Mouse (Mus musculus): ENCODE results near the gene Arfgef2. TPM values are rescaled to one million over a fixed set of nuclear protein-coding genes. Genes with fewer than 3 reads are reported as not detected.

The Arfgef2 gene
- total RNA-seq, 2 experiments from 2014 or later, result 59.0 to 59.3 TPM

- intact Hi-C loops (cut with DNase I), result no loop called here
- no peak for DNase-seq (ENCODE audit: low spot score in 2 of 2)
Observed at GRCm38 (mm10) chr2:166835581-166835980, 30.2 kb downstream of the Arfgef2 start.

- intact Hi-C loops (cut with DNase I), result loop anchor here (10.0 kb wide), 1 partner anchor 247 kb away; no protein-coding TSS in a partner anchor
- DNase-seq (ENCODE audit: low spot score in 2 of 2), result no peak
Observed at GRCm38 (mm10) chr2:166841813-166842212, 36.4 kb downstream of the Arfgef2 start.

- DNase-seq (ENCODE audit: low spot score in 2 of 2), result no peak
- intact Hi-C loops (cut with DNase I), result no loop called here
Observed at GRCm38 (mm10) chr2:166850691-166851090, 45.3 kb downstream of the Arfgef2 start.

GRCm38 (mm10) chr2:166852270-166852669 lies 46.9 kb downstream of the Arfgef2 start:
- no peak for DNase-seq (ENCODE audit: low spot score in 2 of 2)
- intact Hi-C loops (cut with DNase I), result no loop called here

GRCm38 (mm10) chr2:166855771-166856170 lies 50.4 kb downstream of the Arfgef2 start:
- intact Hi-C loops (cut with DNase I), result no loop called here
- no peak for DNase-seq (ENCODE audit: low spot score in 2 of 2)

GRCm38 (mm10) chr2:166856366-166856765 lies 51.0 kb downstream of the Arfgef2 start:
- intact Hi-C loops (cut with DNase I), result no loop called here

GRCm38 (mm10) chr2:166857118-166857517 lies 51.7 kb downstream of the Arfgef2 start:
- no peak for DNase-seq (ENCODE audit: low spot score in 2 of 2)

More at GRCm38 (mm10) chr2:166856366-166856765, 51.0 kb downstream of the Arfgef2 start:
- no peak for DNase-seq (ENCODE audit: low spot score in 2 of 2)

GRCm38 (mm10) chr2:166859214-166859613 lies 53.8 kb downstream of the Arfgef2 start:
- intact Hi-C loops (cut with DNase I), result no loop called here
- no peak for DNase-seq (ENCODE audit: low spot score in 2 of 2)

More at GRCm38 (mm10) chr2:166857118-166857517, 51.7 kb downstream of the Arfgef2 start:
- intact Hi-C loops (cut with DNase I), result no loop called here

- intact Hi-C loops (cut with DNase I), result no loop called here
- DNase-seq (ENCODE audit: low spot score in 2 of 2), result no peak
Observed at GRCm38 (mm10) chr2:166862505-166862904, 57.1 kb downstream of the Arfgef2 start.

- intact Hi-C loops (cut with DNase I), result no loop called here
- DNase-seq (ENCODE audit: low spot score in 2 of 2), result no peak
Observed at GRCm38 (mm10) chr2:166865476-166865875, 60.1 kb downstream of the Arfgef2 start.

GRCm38 (mm10) chr2:166870271-166870865 lies 65.0 kb downstream of the Arfgef2 start:
- intact Hi-C loops (cut with DNase I), result no loop called here
- no peak for DNase-seq (ENCODE audit: low spot score in 2 of 2)

- intact Hi-C loops (cut with DNase I), result no loop called here
- no peak for DNase-seq (ENCODE audit: low spot score in 2 of 2)
Observed at GRCm38 (mm10) chr2:166870899-166871298, 65.5 kb downstream of the Arfgef2 start.

GRCm38 (mm10) chr2:166874675-166875280 lies 69.4 kb downstream of the Arfgef2 start:
- no peak for DNase-seq (ENCODE audit: low spot score in 2 of 2)
- intact Hi-C loops (cut with DNase I), result no loop called here

- DNase-seq (ENCODE audit: low spot score in 2 of 2), result no peak
- intact Hi-C loops (cut with DNase I), result no loop called here
Observed at GRCm38 (mm10) chr2:166875561-166875960, 70.2 kb downstream of the Arfgef2 start.

GRCm38 (mm10) chr2:166876331-166876730 lies 70.9 kb downstream of the Arfgef2 start:
- no peak for DNase-seq (ENCODE audit: low spot score in 2 of 2)
- intact Hi-C loops (cut with DNase I), result no loop called here

- DNase-seq (ENCODE audit: low spot score in 2 of 2), result no peak
- intact Hi-C loops (cut with DNase I), result loop anchor here (10.0 kb wide), 1 partner anchor 120 kb away; no protein-coding TSS in a partner anchor
Observed at GRCm38 (mm10) chr2:166885066-166885465, 79.7 kb downstream of the Arfgef2 start.

GRCm38 (mm10) chr2:166885619-166886018 lies 80.2 kb downstream of the Arfgef2 start:
- no peak for DNase-seq (ENCODE audit: low spot score in 2 of 2)
- intact Hi-C loops (cut with DNase I), result loop anchor here (10.0 kb wide), 1 partner anchor 119 kb away; no protein-coding TSS in a partner anchor

- intact Hi-C loops (cut with DNase I), result loop anchor here (10.0 kb wide), 1 partner anchor 119 kb away; no protein-coding TSS in a partner anchor
Observed at GRCm38 (mm10) chr2:166886231-166886630, 80.8 kb downstream of the Arfgef2 start.

GRCm38 (mm10) chr2:166887816-166888215 lies 82.4 kb downstream of the Arfgef2 start:
- intact Hi-C loops (cut with DNase I), result loop anchor here (10.0 kb wide), 1 partner anchor 117 kb away; no protein-coding TSS in a partner anchor
- no peak for DNase-seq (ENCODE audit: low spot score in 2 of 2)

More at GRCm38 (mm10) chr2:166886231-166886630, 80.8 kb downstream of the Arfgef2 start:
- no peak for DNase-seq (ENCODE audit: low spot score in 2 of 2)

- no peak for DNase-seq (ENCODE audit: low spot score in 2 of 2)
- intact Hi-C loops (cut with DNase I), result no loop called here
Observed at GRCm38 (mm10) chr2:166891366-166891880, 86.0 kb downstream of the Arfgef2 start.

All from left cerebral cortex, postnatal 36 days (tissue).